Mouse (Mus musculus): ENCODE measurements around the gene Lrfn3. TPM values are rescaled to one million over a fixed set of nuclear protein-coding genes. Genes with fewer than 3 reads are reported as not detected.

Lrfn3 gene
- 0.06 and 0.26 TPM in 2 replicates for polyA plus RNA-seq (2012; ENCODE audit: low replicate concordance)

DNA sequence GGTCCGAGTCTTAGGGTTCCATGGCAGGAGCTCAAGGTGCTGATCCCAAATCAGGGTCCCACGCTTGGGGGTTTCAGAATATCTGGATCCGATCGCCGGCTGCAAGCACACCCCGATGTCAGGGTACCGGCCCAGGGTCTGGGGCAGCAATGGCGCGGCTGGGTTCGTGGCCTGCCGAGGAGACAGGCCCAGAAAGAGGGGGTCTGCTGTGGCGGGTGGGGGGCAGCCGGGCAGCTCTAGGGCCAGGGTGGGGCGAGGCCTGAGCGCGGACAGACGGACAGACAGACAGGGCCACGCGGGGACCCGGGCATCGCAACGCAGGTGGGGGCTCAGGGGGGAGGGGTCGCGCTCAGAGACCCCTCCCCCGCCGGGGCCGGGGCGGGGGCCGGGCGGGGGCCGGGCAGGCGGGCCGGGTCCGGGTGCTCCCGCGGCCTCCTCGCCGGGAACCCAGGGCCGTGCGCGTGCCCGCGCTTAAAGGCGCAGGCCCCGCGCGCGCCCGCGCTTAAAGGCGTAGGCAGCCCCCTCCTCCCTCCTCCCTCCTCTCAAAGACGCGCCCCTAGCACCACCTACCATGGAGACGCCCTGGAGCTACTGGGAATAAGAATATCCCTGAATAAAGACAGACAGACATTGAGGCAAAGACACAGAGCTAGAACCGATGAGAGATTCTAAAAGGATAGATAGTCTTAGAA, at the start of gene Lrfn3:
Gene Lrfn3, minus strand, starts transcription at position 121 of the 692 bp plus-strand sequence.

DNA sequence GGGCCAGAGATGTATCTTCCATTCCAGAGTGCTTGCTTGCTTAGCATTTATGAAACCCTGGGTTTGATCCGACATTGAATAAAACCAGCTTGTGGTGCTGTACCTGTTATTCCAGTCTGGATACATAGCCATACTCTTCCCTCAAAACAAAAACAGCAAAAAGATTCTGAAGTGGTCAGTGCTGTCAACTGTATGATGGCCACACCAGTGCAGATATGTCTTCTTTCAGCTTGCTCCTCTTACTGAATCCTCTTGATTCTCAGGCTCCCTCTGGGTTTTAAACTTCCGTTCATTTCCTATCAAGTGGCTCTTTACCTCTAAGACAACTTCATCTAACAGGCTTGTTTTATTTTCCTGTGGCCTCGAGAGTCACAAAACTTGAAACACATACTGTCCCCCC, 38.8 kb downstream of the Lrfn3 start, which contains the start of gene Sdhaf1:
Gene Sdhaf1, minus strand, starts transcription at position 101 of the 400 bp plus-strand sequence.

DNA sequence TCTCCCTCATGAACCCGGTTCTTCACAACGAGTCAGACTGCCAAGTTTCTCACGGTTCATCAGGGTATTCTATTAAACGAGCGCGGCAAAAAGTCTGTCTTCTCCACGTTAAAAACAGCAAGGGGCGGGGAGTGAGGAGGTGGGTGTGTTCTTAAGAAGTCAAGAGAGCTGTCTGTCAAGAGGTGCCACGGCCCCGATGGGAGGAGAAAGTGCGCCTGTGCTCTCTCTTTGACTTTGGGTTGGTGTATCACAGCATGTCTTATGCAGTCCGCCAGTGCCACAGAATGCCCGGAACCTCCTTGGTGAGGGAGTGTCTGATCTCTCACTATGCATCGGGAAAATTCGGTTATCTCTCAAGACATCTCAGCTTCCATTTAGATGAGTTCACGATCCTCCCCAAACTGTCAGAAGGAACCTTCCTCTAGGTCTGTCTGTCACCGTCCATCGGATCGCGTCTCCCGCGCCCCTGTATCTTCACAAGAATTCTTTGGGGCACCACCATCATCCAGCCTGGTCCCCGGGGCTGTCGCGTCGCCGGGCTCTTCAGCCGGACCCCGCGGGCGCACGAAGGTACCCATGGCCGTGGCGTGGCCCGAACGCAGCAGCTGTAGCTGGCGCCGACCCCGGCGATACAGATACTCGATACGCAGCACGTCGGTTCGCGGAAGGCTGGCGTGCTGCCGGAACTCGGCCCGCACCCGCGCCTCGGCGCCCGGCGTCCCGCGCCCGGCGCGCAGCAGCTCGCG, 40.9 kb downstream of the Lrfn3 start, which contains the start of gene E130208F15Rik:
Gene E130208F15Rik, plus strand, starts transcription at position 202 of the 746 bp plus-strand sequence.

DNA sequence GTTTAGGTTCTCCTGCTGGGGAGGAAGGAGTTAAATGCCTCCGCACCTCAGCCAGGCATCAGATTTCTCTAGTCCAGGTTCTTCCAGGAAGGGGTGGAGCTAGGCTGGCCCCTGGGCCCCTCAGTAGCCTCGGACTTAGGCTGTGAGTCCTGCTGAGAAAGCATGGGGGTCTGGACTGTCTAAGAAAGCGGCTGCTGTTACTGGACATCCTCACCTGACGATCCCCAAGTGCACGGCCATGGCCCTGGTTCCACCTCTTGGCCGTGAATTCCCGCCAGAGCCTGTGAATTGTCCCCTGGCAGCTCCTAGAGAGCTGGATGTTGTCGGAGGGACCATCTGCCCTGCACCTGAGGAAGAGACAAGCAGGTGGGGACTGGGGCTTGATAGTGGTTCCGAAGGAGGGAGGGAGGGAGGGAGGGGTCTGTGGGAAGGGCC, 47.8 kb downstream of the Lrfn3 start, which contains the start of gene Syne4:
Gene Syne4, plus strand, starts transcription at position 87 of the 435 bp plus-strand sequence.

DNA sequence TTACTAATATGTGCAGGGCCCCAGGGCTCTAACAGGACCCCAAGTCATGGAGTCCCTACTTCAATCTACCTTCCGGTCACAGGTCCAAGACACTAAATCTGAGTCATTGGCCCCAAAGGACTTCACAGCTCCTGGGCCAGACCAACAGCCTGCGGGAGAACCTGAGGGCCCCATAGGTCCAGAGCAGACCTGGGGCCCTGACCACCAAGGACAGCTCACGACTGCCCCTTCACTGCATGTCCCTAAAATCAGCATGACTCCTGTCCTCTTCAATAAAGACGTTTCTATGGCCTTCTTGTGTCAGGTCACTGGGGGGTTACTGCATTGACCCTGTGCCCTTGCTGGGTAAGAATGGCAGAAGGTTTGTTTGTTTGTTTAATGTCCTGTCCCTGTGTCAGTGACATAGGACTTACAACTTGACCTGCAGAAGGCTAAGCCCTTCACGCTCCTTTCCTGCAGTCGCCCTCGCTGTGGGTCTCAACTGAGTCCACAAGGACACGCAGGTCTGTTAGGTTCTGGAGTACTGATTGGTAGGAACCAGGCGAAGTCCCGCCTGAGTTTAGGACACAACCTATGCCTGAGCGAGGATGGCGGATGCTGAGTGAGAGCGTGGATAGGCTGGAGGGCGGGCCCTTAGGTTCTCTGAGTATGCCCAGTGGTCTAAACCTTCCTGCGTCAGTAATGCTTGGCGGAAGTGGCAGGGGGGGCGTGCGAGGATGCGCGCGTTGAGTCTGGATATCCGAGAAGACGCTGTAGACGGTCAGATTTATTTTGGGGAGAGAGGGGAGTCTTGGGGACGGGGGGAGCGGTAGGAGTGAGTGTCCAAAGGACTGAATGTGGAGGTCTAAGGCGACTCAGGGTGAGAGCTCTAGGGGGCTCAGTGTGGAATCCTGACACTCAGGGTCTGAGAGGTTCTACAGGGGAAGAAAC, 54.2 kb downstream of the Lrfn3 start, which contains the start of gene Alkbh6:
Gene Alkbh6, plus strand, starts transcription at position 642 of the 930 bp plus-strand sequence.

Other genes with a start within 250 kb of the Lrfn3 start
- gene Zfp382, start 240.8 kb downstream of the Lrfn3 start, polyA plus RNA-seq (2012; ENCODE audit: low replicate concordance) = 4.5 and 5.5 TPM in 2 replicates
- 1.1 and 2.7 TPM in 2 replicates for gene Zfp146, start 193.0 kb downstream of the Lrfn3 start, polyA plus RNA-seq (2012; ENCODE audit: low replicate concordance)
- not detected in 2 replicates for gene Cox7a1, start 178.6 kb downstream of the Lrfn3 start, polyA plus RNA-seq (2012; ENCODE audit: low replicate concordance)
- 94.0 and 122 TPM in 2 replicates for gene Capns1, start 164.0 kb downstream of the Lrfn3 start, polyA plus RNA-seq (2012; ENCODE audit: low replicate concordance)
- 28.6 and 47.9 TPM in 2 replicates for gene Polr2i, start 130.8 kb downstream of the Lrfn3 start, polyA plus RNA-seq (2012; ENCODE audit: low replicate concordance)
- 10.1 and 15.2 TPM in 2 replicates for gene Tbcb, start 130.5 kb downstream of the Lrfn3 start, polyA plus RNA-seq (2012; ENCODE audit: low replicate concordance)
- gene Ovol3, start 127.0 kb downstream of the Lrfn3 start, polyA plus RNA-seq (2012; ENCODE audit: low replicate concordance) = not detected in 2 replicates
- gene Thap8, start 82.7 kb downstream of the Lrfn3 start, polyA plus RNA-seq (2012; ENCODE audit: low replicate concordance) = 0.24 TPM in 1 of 2 replicates, not detected in the other
- gene Wdr62, start 82.4 kb downstream of the Lrfn3 start, polyA plus RNA-seq (2012; ENCODE audit: low replicate concordance) = 22.7 and 114 TPM in 2 replicates
- 0.65 and 4.6 TPM in 2 replicates for gene Clip3, start 71.0 kb downstream of the Lrfn3 start, polyA plus RNA-seq (2012; ENCODE audit: low replicate concordance)
- 91.3 and 100.0 TPM in 2 replicates for gene Alkbh6, start 54.1 kb downstream of the Lrfn3 start, polyA plus RNA-seq (2012; ENCODE audit: low replicate concordance)
- gene Syne4, start 48.0 kb downstream of the Lrfn3 start, polyA plus RNA-seq (2012; ENCODE audit: low replicate concordance) = 1.8 and 1.9 TPM in 2 replicates
- 0.96 and 1.7 TPM in 2 replicates for gene E130208F15Rik, start 41.0 kb downstream of the Lrfn3 start, polyA plus RNA-seq (2012; ENCODE audit: low replicate concordance)
- 4.7 and 8.8 TPM in 2 replicates for gene Sdhaf1, start 38.9 kb downstream of the Lrfn3 start, polyA plus RNA-seq (2012; ENCODE audit: low replicate concordance)
- 9.6 and 46.1 TPM in 2 replicates for gene Tyrobp, start 51.0 kb upstream of the Lrfn3 start, polyA plus RNA-seq (2012; ENCODE audit: low replicate concordance)
- 10.4 TPM in 1 of 2 replicates, not detected in the other for gene Hcst, start 57.1 kb upstream of the Lrfn3 start, polyA plus RNA-seq (2012; ENCODE audit: low replicate concordance)
- gene Nfkbid, start 59.0 kb upstream of the Lrfn3 start, polyA plus RNA-seq (2012; ENCODE audit: low replicate concordance) = 16.8 and 18.4 TPM in 2 replicates
- gene Aplp1, start 82.8 kb upstream of the Lrfn3 start, polyA plus RNA-seq (2012; ENCODE audit: low replicate concordance) = 1.1 and 1.3 TPM in 2 replicates
- not detected in 2 replicates for gene Kirrel2, start 94.9 kb upstream of the Lrfn3 start, polyA plus RNA-seq (2012; ENCODE audit: low replicate concordance)
- gene Nphs1, start 95.5 kb upstream of the Lrfn3 start, polyA plus RNA-seq (2012; ENCODE audit: low replicate concordance) = 0.14 TPM in 1 of 2 replicates, not detected in the other
- 0.13 TPM in 1 of 2 replicates, not detected in the other for gene Prodh2, start 130.8 kb upstream of the Lrfn3 start, polyA plus RNA-seq (2012; ENCODE audit: low replicate concordance)
- 121 and 163 TPM in 2 replicates for gene Arhgap33, start 172.3 kb upstream of the Lrfn3 start, polyA plus RNA-seq (2012; ENCODE audit: low replicate concordance)
- 22.9 and 50.6 TPM in 2 replicates for gene Hspb6, start 189.4 kb upstream of the Lrfn3 start, polyA plus RNA-seq (2012; ENCODE audit: low replicate concordance)
- gene Proser3, start 189.5 kb upstream of the Lrfn3 start, polyA plus RNA-seq (2012; ENCODE audit: low replicate concordance) = 29.4 and 49.1 TPM in 2 replicates
- gene Lin37, start 197.1 kb upstream of the Lrfn3 start, polyA plus RNA-seq (2012; ENCODE audit: low replicate concordance) = 59.6 and 64.2 TPM in 2 replicates
- 12.7 and 61.9 TPM in 2 replicates for gene U2af1l4, start 200.5 kb upstream of the Lrfn3 start, polyA plus RNA-seq (2012; ENCODE audit: low replicate concordance)
- gene Gm49396, start 200.6 kb upstream of the Lrfn3 start, polyA plus RNA-seq (2012; ENCODE audit: low replicate concordance) = 1.2 and 1.6 TPM in 2 replicates
- gene Psenen, start 200.9 kb upstream of the Lrfn3 start, polyA plus RNA-seq (2012; ENCODE audit: low replicate concordance) = 17.5 and 44.6 TPM in 2 replicates
- 8.1 and 20.3 TPM in 2 replicates for gene Igflr1, start 202.7 kb upstream of the Lrfn3 start, polyA plus RNA-seq (2012; ENCODE audit: low replicate concordance)
- 143 and 153 TPM in 2 replicates for gene Kmt2b, start 226.0 kb upstream of the Lrfn3 start, polyA plus RNA-seq (2012; ENCODE audit: low replicate concordance)
- 133 and 177 TPM in 2 replicates for gene Zbtb32, start 236.1 kb upstream of the Lrfn3 start, polyA plus RNA-seq (2012; ENCODE audit: low replicate concordance)

All from leukemia stem cell, adult 10-12 weeks (primary cell).